Mouse (Mus musculus) testis, adult 2 months (tissue): ENCODE measurements around the gene Gm17374.

Source experiments
- CTCF ChIP-seq: fragments of 200-500 bp; IDR thresholded peaks from 2 replicates; pipeline ENCODE4 v1.5.1; 2012; ENCODE audit warnings: low read depth, mild to moderate bottlenecking, inconsistent platforms, low read length, moderate library complexity; ENCODE audit not compliant: control insufficient read depth, insufficient read depth, insufficient replicate concordance
- POLR2A ChIP-seq: fragments of 200-500 bp; IDR thresholded peaks from 2 replicates; pipeline ENCODE4 v1.6.1; 2012; ENCODE audit warnings: low read depth, mild to moderate bottlenecking, inconsistent platforms, low read length, moderate library complexity; ENCODE audit not compliant: control insufficient read depth

DNA sequence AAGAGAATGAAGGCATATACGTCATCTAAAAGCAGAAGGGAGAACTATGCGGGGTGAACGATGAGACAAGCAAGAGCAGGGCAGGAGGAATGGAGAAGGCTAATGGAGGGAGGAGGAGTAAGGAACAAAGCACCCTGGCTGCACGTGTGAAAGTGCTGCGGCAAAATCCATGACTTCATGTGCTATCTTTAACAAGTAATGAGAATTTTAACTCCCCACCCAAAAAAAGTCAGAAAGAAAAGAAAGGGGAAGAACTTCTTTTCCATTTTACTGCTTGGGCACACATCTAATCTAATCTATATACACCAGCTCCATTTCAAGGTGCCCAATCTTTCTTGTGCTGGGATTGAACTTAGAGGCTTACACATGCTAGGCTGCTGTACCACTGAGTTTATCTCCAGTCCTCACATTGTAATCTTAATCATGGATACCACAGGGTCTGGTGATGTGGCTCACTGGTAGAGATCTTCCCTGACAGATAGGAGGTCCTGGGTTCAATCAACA, 11.6 kb downstream of the Gm17374 start:
- no peak for TF ChIP-seq CTCF
- TF ChIP-seq POLR2A: no peak
